Mouse (Mus musculus): ENCODE results near the gene Tsc22d4.

- TF ChIP-seq POLR2A (IDR thresholded peaks at IDR 0.05; ENCODE audit: low read depth, low read length) (no peak), CTCF (conservative IDR thresholded peaks at IDR 0.05; ENCODE audit: insufficient read depth, insufficient read length, low read depth, low read length) (no peak)
Measured at GRCm38 (mm10) chr5:137751988-137752387, 6.5 kb downstream of the Tsc22d4 start.

Measured in kidney, adult 2 months (tissue).